Mouse (Mus musculus): ENCODE measurements around the gene Dtx4.

DNA sequence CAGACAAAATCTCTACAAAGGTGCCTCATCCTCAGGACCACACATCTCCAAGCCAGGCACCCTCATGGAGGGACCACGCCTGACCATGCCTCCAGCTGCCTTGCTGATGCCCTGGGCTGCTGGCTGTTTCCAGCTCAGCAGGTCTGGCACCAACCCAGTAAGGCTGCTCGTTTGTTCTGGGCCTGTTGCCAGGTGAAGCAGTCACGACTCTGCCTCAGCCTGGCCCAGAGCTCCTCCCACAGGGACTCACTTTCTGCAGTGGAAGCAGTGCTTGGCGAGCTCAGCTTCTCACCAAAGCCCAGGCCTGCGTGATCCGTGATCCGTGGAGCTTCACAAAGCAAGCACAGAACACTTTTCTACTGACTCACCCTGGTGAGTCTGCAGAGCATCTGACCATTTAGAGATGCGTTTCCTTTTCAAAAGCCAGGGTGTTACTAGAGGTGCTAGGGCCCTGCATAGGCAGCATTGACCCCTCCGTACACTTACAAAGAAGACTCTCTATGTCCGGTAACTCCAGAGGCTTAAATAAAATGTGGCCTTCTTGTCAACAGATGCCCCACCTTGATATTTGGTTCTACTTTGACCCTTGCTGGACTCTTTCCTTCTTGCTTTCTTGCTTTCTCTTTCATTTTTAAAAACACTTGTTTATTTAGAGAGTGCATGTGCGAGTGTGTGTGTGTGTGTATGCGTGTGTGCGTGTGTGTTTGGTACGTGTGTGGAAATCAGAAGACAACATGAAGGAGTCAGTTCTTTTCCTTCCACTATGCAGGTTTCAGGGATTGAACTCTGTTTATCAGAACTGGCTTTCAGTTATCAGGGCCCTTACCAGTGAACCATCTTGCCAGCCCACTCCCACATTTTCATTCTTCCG, 25.6 kb downstream of the Dtx4 start:
- TF ChIP-seq CTCF (IDR thresholded peaks at IDR 0.05; ENCODE audit: insufficient read depth, low read depth, low read length), result no peak
- no peak for TF ChIP-seq POLR2A (IDR thresholded peaks at IDR 0.05; ENCODE audit: insufficient read depth, low read depth, low read length)

Data from olfactory bulb, adult 2 months (tissue).